ENCODE assay signal across 9 mouse cellular contexts in the genomic region with DNA sequence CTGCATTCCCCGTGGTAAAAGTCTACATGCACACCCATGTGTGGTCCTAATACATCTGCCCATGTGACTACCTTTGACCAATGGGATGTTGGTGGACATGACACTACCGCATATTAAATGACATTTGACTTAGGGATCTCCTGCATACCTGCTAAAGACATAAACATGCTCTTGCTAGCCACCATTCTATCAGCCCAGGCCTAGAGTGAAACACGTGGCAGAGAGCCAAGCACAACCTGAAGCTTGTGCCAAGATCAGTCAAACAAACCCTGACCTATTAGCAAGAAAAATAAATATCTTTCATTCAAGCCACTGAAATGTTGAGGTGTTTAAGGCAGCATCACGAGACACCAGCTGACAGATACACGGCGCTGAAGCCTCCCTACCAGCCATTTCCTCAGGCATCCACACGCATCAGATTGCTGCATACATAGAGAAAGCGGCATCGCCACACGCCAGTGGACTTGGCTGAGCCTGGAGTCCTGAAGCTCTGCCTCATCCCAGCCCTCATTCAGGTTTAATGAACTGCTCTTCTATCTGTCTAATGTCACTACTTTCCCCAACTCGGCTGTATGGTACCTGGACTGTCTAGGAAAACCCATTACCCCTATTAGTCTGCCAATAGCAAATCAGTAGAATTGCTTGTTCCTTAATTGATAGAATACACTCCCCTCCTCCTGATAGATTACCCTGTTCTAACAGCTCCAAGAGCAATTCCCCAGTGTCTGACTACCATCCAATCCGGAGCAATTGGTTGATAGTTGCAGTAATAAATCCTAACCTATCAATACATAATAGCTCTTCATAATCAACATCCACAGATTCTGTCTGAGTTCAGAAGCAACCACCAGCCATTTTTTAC.
DNase-seq lines count a peak whose midpoint lies in the region; ATAC-seq and TF ChIP-seq lines count a peak whose summit lies in the region.
"Had no signal": no experiment of that assay in that cellular context is flagged by ENCODE, and none has a peak within 500 bp of the region (broad histone marks: within the 10 kb centered on the region; RNA-seq: fewer than 3 reads in every experiment).

No protein-coding gene starts in this region.

- ATAC-seq in heart, postnatal 0 days (ENCODE audit: insufficient read depth, low read depth): no peak
- no peak for ATAC-seq in heart, embryonic 11.5 days (replicated peaks; ENCODE audit: insufficient number of reproducible peaks, low FRiP score, low TSS enrichment)
- ATAC-seq in megakaryocyte progenitor cell, adult 5-6 weeks (replicated peaks; ENCODE audit: poor library complexity): no peak
- ATAC-seq in erythroid progenitor cell, adult 5-6 weeks (replicated peaks; ENCODE audit: low FRiP score, poor library complexity, severe bottlenecking): no peak

- H3K4me2 ChIP-seq in heart, postnatal 0 days (ENCODE audit: low read depth, low read length): peak overlapping the region; percentile 9; the same call in 1 of the 2 replicates
- H3K4me2 ChIP-seq in heart, embryonic 11.5 days: no peak overlapping the region

- no peaks in the 10 kb centered on the region for H3K9me3 ChIP-seq in heart, postnatal 0 days (replicated peaks; ENCODE audit: control insufficient read depth, low read length)
- H3K9me3 ChIP-seq in heart, embryonic 11.5 days (replicated peaks; ENCODE audit: control insufficient read depth, low read length): no peaks in the 10 kb centered on the region

- H3K9ac ChIP-seq in heart, postnatal 0 days (replicated peaks; ENCODE audit: low read depth, low read length): no peak overlapping the region
- no peak overlapping the region for H3K9ac ChIP-seq in heart, embryonic 11.5 days (ENCODE audit: low read depth, low read length)

- H3K4me1 ChIP-seq in heart, postnatal 0 days (ENCODE audit: control insufficient read depth, insufficient read depth): peaks cover 9% of the 10 kb centered on the region; the same call in 1 of the 2 replicates
- peaks cover 2% of the 10 kb centered on the region; the same call in 1 of the 2 replicates for H3K4me1 ChIP-seq in heart, embryonic 11.5 days (ENCODE audit: control insufficient read depth, insufficient read depth, low read length)

- H3K36me3 ChIP-seq in heart, postnatal 0 days (replicated peaks; ENCODE audit: control insufficient read depth, insufficient read depth, low read length): no peaks in the 10 kb centered on the region
- H3K36me3 ChIP-seq in heart, embryonic 11.5 days (ENCODE audit: control insufficient read depth, insufficient read depth, low read length): no peaks in the 10 kb centered on the region

- no peak for TF ChIP-seq EP300 in heart, postnatal 0 days (IDR thresholded peaks at IDR 0.05; ENCODE audit: low read depth)

- DNase-seq in heart, postnatal 0 days (ENCODE audit: low spot score): peak; percentile 8
- peak; percentile 34 for DNase-seq in 3T3-L1 (ENCODE audit: low read depth, low spot score)
- peak; percentile 28 for DNase-seq in adrenal gland, adult 8-10 months
- DNase-seq in kidney, postnatal 4 days: peak; percentile 20 to 25
- DNase-seq in left cerebral cortex, adult 9 months (ENCODE audit: low spot score in 2 of 2): no peak
- DNase-seq: cerebellum, adult 11 months had no signal

- 54% methylated on average over 12 of the region's 12 CpGs for WGBS in heart, postnatal 0 days
- WGBS in heart, embryonic 11.5 days (ENCODE audit: insufficient replicate concordance): 75% methylated on average over 12 of the region's 12 CpGs

- H3K27me3 ChIP-seq in heart, postnatal 0 days (ENCODE audit: control insufficient read depth, insufficient read depth, low read length): no peaks in the 10 kb centered on the region
- 0 out of 2 replicates have a peak, but pooled peaks cover 2% of the 10 kb centered on the region for H3K27me3 ChIP-seq in heart, embryonic 11.5 days (ENCODE audit: control insufficient read depth, insufficient read depth, low read length)

- TF ChIP-seq CTCF in heart, postnatal 0 days (IDR thresholded peaks at IDR 0.05; ENCODE audit: low read depth): no peak

- H3K27ac ChIP-seq in heart, postnatal 0 days (ENCODE audit: low read depth): no peak overlapping the region
- no peak overlapping the region for H3K27ac ChIP-seq in heart, embryonic 11.5 days (ENCODE audit: low read depth, low read length)

- no peak overlapping the region for H3K4me3 ChIP-seq in heart, postnatal 0 days (ENCODE audit: low read depth, low read length)
- no peak overlapping the region for H3K4me3 ChIP-seq in heart, embryonic 11.5 days (ENCODE audit: low read depth, low read length)

Comparison
In these comparisons a context has a peak if more than half of its experiments do, and no peak if none do; other contexts are left out.
1. DNase-seq: peak in heart, postnatal 0 days (single experiment), 3T3-L1 (single experiment), adrenal gland, adult 8-10 months (single experiment) and kidney, postnatal 4 days (2 of 2); none in left cerebral cortex, adult 9 months (0 of 2).